Mouse (Mus musculus): ENCODE measurements around the gene Olfr118. TPM values are rescaled to one million over a fixed set of nuclear protein-coding genes. Genes with fewer than 3 reads are reported as not detected.
"Not testable (repeated sequence)": the region's sequence is repeated elsewhere in the genome, so short reads cannot be mapped to it uniquely, and the experiment has no call there.

Olfr118 gene
- polyA plus RNA-seq (2011; ENCODE audit: insufficient read length, low read depth, missing spikeins) = not detected in 2 replicates

DNA sequence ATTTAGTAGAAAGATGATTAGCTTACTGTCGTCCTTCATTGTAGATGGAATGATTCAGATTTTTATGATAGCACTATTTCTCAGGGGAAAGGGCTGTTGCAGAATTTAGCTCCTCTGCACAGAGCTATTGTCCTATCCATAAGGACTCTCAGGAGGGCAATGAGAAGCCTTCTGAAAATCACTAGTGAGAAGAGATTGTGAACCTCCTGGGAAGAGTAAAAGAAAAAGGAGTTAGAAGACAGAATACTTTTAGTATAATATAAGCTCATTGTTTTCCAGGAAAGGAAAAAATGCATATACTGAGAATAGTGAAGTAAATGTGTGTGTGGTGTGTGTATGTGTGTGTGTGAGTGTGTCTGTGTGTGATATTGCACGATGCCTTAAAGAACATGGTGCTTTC lies at the start of gene Olfr118:
Gene Olfr118, plus strand, starts transcription at position 301 of the 400 bp plus-strand sequence.
- Histone ChIP-seq H3K4me1 (ENCODE audit: control insufficient read depth, insufficient read depth, low read length) (no peaks in the 10 kb centered on the region), H3K4me3 (ENCODE audit: insufficient read depth, low read length) (no peak within 1 kb of the TSS), H3K27ac (ENCODE audit: insufficient read depth, low read length) (no peak within 1 kb of the TSS)
- TF ChIP-seq POLR2A (IDR thresholded peaks at IDR 0.05; ENCODE audit: low read depth, low read length) = no peak
- TF ChIP-seq CTCF (IDR thresholded peaks at IDR 0.05; ENCODE audit: borderline replicate concordance, insufficient read depth, low read length) = no peak

DNA sequence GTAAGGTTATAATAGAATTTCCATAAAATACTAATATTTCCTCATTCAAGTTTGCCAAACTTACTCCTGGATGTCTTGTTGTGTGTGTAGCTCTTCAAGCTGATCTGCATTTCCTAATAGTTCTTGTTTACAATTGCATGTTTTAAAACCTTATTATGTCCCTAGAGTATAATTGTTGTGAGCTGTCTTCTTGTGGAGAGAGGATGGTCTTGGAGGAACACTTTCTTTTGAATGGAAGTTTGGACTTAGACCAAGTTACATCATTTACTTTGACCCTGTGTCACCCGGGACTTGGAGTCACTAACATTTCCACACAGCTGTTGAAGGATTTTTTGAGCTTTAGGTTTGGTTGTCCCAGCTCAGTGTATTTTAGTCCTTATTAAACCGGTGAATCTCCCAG lies 39.8 kb upstream of the Olfr118 start, which contains the start of the genes Olfr115 and Olfr116:
Gene Olfr115, minus strand, starts transcription at position 101 of the 400 bp plus-strand sequence.
Gene Olfr116, minus strand, starts transcription at position 191 of the 400 bp plus-strand sequence.
- Histone ChIP-seq H3K27ac (ENCODE audit: insufficient read depth, low read length) (no peak within 1 kb of the TSS), H3K4me3 (ENCODE audit: insufficient read depth, low read length) (no peak within 1 kb of the TSS), H3K4me1 (ENCODE audit: control insufficient read depth, insufficient read depth, low read length) (no peaks in the 10 kb centered on the region)
- TF ChIP-seq CTCF (IDR thresholded peaks at IDR 0.05; ENCODE audit: borderline replicate concordance, insufficient read depth, low read length) (no peak), POLR2A (IDR thresholded peaks at IDR 0.05; ENCODE audit: low read depth, low read length) (no peak)

DNA sequence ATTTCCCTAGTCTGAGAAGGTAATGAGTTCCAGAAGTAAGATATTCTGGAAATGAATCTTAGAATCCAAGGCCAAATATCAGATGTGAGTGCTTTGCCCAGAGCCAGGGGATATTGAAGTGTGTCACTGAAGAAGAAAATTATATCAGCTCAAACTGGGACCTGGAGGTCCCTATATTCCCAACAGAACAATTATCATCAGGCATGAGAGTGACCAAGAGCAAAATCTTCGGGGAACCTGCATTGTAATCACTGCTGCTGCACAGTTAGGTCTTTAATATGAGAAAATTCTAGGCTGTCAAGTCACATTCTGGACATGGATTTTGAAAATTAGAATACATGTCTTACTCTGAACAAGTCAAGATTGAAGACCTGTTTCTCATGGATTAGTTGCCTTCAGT lies 3.1 kb upstream of the Olfr118 start, which contains the start of gene Olfr117:
Gene Olfr117, minus strand, starts transcription at position 101 of the 400 bp plus-strand sequence.
- H3K4me3 ChIP-seq (ENCODE audit: insufficient read depth, low read length) = no peak within 1 kb of the TSS
- TF ChIP-seq CTCF (IDR thresholded peaks at IDR 0.05; ENCODE audit: borderline replicate concordance, insufficient read depth, low read length) (no peak), POLR2A (IDR thresholded peaks at IDR 0.05; ENCODE audit: low read depth, low read length) (no peak)
- no peak within 1 kb of the TSS for H3K27ac ChIP-seq (ENCODE audit: insufficient read depth, low read length)
- H3K4me1 ChIP-seq (ENCODE audit: control insufficient read depth, insufficient read depth, low read length) = no peaks in the 10 kb centered on the region

DNA sequence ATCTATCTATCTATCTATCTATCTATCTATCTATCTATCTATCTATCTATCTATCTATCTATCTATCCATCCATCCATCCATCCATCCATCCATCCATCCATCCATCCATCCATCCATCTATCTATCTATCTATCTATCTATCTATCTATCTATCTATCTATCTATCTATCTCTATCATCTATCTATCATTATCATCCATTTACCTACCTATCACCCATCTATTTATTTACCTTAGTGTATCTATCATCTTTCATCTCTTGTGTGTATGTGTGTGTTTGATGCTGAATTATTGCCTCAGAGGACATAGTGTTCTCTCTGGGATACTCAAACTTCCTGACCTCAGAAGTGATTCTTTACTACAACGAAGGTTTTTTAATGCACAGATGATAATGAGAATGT lies 29.5 kb downstream of the Olfr118 start, which contains the start of gene Olfr119:
Gene Olfr119, plus strand, starts transcription at position 301 of the 400 bp plus-strand sequence.
- H3K4me3 ChIP-seq (ENCODE audit: insufficient read depth, low read length); H3K4me1 ChIP-seq (ENCODE audit: control insufficient read depth, insufficient read depth, low read length); H3K27ac ChIP-seq (ENCODE audit: insufficient read depth, low read length): not testable (repeated sequence)

DNA sequence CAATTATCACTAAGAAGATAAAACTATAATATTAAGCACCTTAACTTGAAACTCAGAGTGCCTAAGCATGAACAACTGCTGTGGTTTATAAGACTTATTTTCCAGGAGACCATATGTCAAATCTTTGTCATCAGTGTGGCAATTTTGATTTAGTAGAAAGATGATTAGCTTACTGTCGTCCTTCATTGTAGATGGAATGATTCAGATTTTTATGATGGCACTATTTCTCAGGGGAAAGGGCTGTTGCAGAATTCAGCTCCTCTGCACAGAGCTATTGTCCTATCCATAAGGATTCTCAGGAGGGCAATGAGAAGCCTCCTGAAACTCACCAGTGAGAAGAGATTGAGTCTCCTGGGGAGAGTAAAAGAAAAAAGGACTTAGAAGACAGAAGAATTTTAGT lies 54.7 kb downstream of the Olfr118 start, which contains the start of gene Olfr120:
Gene Olfr120, plus strand, starts transcription at position 301 of the 400 bp plus-strand sequence.
- Histone ChIP-seq H3K4me1 (ENCODE audit: control insufficient read depth, insufficient read depth, low read length) (no peaks in the 10 kb centered on the region), H3K4me3 (ENCODE audit: insufficient read depth, low read length) (no peak within 1 kb of the TSS), H3K27ac (ENCODE audit: insufficient read depth, low read length) (no peak within 1 kb of the TSS)
- no peak for TF ChIP-seq POLR2A (IDR thresholded peaks at IDR 0.05; ENCODE audit: low read depth, low read length)
- TF ChIP-seq CTCF (IDR thresholded peaks at IDR 0.05; ENCODE audit: borderline replicate concordance, insufficient read depth, low read length) = no peak

Other genes starting within 250 kb of the Olfr118 start
- gene Olfr108, start 221.5 kb upstream of the Olfr118 start, polyA plus RNA-seq (2011; ENCODE audit: insufficient read length, low read depth, missing spikeins) = not detected in 2 replicates
- gene Olfr109, start 208.1 kb upstream of the Olfr118 start, polyA plus RNA-seq (2011; ENCODE audit: insufficient read length, low read depth, missing spikeins) = not detected in 2 replicates
- gene H2-M2, start 183.4 kb upstream of the Olfr118 start, polyA plus RNA-seq (2011; ENCODE audit: insufficient read length, low read depth, missing spikeins) = not detected in 2 replicates
- not detected in 2 replicates for gene Olfr110, start 174.5 kb upstream of the Olfr118 start, polyA plus RNA-seq (2011; ENCODE audit: insufficient read length, low read depth, missing spikeins)
- not detected in 2 replicates for gene Olfr111, start 159.0 kb upstream of the Olfr118 start, polyA plus RNA-seq (2011; ENCODE audit: insufficient read length, low read depth, missing spikeins)
- gene Olfr112, start 97.5 kb upstream of the Olfr118 start, polyA plus RNA-seq (2011; ENCODE audit: insufficient read length, low read depth, missing spikeins) = not detected in 2 replicates
- gene Olfr113, start 89.3 kb upstream of the Olfr118 start, polyA plus RNA-seq (2011; ENCODE audit: insufficient read length, low read depth, missing spikeins) = not detected in 2 replicates
- gene Olfr114, start 74.2 kb upstream of the Olfr118 start, polyA plus RNA-seq (2011; ENCODE audit: insufficient read length, low read depth, missing spikeins) = not detected in 2 replicates
- not detected in 2 replicates for gene Olfr115, start 39.9 kb upstream of the Olfr118 start, polyA plus RNA-seq (2011; ENCODE audit: insufficient read length, low read depth, missing spikeins)
- not detected in 2 replicates for gene Olfr116, start 39.8 kb upstream of the Olfr118 start, polyA plus RNA-seq (2011; ENCODE audit: insufficient read length, low read depth, missing spikeins)
- gene Olfr117, start 3.2 kb upstream of the Olfr118 start, polyA plus RNA-seq (2011; ENCODE audit: insufficient read length, low read depth, missing spikeins) = not detected in 2 replicates
- not detected in 2 replicates for gene Olfr119, start 29.6 kb downstream of the Olfr118 start, polyA plus RNA-seq (2011; ENCODE audit: insufficient read length, low read depth, missing spikeins)
- gene Olfr120, start 54.8 kb downstream of the Olfr118 start, polyA plus RNA-seq (2011; ENCODE audit: insufficient read length, low read depth, missing spikeins) = not detected in 2 replicates
- gene Olfr121, start 81.9 kb downstream of the Olfr118 start, polyA plus RNA-seq (2011; ENCODE audit: insufficient read length, low read depth, missing spikeins) = not detected in 2 replicates
- not detected in 2 replicates for gene Olfr122, start 101.6 kb downstream of the Olfr118 start, polyA plus RNA-seq (2011; ENCODE audit: insufficient read length, low read depth, missing spikeins)
- gene Olfr123, start 126.5 kb downstream of the Olfr118 start, polyA plus RNA-seq (2011; ENCODE audit: insufficient read length, low read depth, missing spikeins) = not detected in 2 replicates
- gene Olfr124, start 132.9 kb downstream of the Olfr118 start, polyA plus RNA-seq (2011; ENCODE audit: insufficient read length, low read depth, missing spikeins) = not detected in 2 replicates
- gene Olfr125, start 166.0 kb downstream of the Olfr118 start, polyA plus RNA-seq (2011; ENCODE audit: insufficient read length, low read depth, missing spikeins) = not detected in 2 replicates
- gene Olfr126, start 180.5 kb downstream of the Olfr118 start, polyA plus RNA-seq (2011; ENCODE audit: insufficient read length, low read depth, missing spikeins) = not detected in 2 replicates
- gene Olfr127, start 233.4 kb downstream of the Olfr118 start, polyA plus RNA-seq (2011; ENCODE audit: insufficient read length, low read depth, missing spikeins) = not detected in 2 replicates